Mouse (Mus musculus): ENCODE results near the gene Epb41l2. TPM values are rescaled to one million over a fixed set of nuclear protein-coding genes. Genes with fewer than 3 reads are reported as not detected.

The Epb41l2 gene
- polyA plus RNA-seq, 2 experiments = 6.8 to 11.7 TPM

DNA sequence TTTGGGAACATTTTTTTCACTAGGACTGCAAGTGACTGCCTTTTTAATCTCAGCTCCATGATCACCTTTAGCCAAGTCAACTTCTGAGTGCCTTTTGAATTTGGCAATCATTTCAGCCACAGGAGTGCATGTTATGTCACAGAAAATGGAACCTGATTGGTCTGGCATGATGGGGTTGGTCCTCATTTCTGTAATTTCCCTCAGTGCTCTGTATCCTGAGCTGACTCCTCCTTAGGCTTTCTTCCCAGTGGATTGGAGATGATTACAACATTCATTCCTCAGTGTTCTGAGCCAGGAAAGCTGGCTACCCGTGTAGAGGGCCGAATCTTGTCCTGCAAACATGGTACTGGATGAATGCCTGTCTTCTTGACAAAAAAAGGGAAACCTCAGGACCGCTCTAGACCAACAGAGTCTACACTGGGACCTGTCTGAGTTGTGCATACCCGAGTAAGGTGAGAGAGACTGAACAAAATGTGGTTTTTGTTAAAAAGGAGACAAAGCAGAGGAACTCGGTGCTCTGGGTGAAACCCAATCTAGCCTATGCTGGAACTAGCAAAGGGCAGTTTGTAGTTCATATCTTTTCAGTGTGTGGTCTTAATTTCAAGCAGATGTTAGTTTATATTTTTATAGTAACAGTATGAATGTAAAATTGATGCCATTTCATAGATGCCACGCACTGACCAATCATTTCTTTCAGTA lies 77.3 kb downstream of the Epb41l2 start:
- no peak overlapping the region for H3K4me2 ChIP-seq (ENCODE audit: low read depth)
- H3K27me3 ChIP-seq (ENCODE audit: control insufficient read depth, insufficient read depth, low read length) = no peaks in the 10 kb centered on the region
- ATAC-seq (ENCODE audit: insufficient read depth) (no peak), DNase-seq (ENCODE audit: low read depth in 3 of 3, low spot score in 3 of 3) (no peak)
- 60% methylated on average over 6 of the region's 6 CpGs for WGBS (ENCODE audit: insufficient replicate concordance)
- TF ChIP-seq EP300 (IDR thresholded peaks at IDR 0.05; ENCODE audit: low read depth) = no peak
- TF ChIP-seq CTCF (IDR thresholded peaks at IDR 0.05; ENCODE audit: low read depth) = no peak
- H3K4me3 ChIP-seq (ENCODE audit: insufficient read depth in 1 of 2, low read depth in 2 of 2, low read length in 2 of 2) = no peak overlapping the region
- H3K36me3 ChIP-seq (replicated peaks; ENCODE audit: control insufficient read depth, insufficient read depth, low read depth) = no peaks in the 10 kb centered on the region
- no peaks in the 10 kb centered on the region for H3K9me3 ChIP-seq (ENCODE audit: control insufficient read depth, low read length)
- H3K4me1 ChIP-seq (replicated peaks; ENCODE audit: control insufficient read depth in 2 of 2, insufficient read depth in 2 of 2, low read length in 1 of 2) = peaks cover 0 to 9% of the 10 kb centered on the region in 2 experiments; a peak in 2 of 4 replicates
- H3K9ac ChIP-seq (replicated peaks) = no peak overlapping the region
- H3K27ac ChIP-seq = no peak overlapping the region

DNA sequence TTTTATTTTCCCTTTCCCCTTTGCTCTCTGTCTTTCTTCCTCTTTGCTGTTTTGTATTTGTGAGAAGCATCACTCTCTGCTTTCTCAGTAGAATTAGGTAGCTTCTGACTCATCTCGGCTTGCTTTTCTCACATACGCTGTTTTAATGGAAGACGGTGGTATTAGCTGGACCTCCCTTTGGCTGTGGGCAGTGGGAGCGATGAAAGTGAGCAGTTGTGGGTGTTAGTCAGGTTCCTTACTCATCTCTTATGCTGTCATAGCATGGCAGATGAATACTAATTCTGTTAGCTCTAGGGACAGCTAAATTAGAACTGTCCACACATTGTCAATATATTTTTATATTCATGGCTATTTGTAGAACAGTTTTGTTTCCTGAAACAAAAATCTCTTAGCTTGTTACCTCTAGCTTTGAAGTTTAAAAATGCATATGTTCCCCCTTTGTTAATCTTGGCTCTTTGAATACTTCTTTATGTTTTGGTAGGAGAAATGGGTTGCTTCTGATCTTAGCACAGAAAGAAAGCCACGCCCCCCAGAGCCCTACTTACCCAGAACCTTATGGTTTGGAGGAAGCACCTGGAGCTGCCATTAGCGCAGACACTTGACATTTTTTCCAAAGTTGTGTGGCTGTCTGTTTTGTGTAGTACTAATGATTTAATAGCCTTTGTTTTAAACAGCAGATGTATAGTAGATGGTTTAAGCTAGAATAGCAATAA lies 78.1 kb downstream of the Epb41l2 start:
- Histone ChIP-seq H3K4me2 (ENCODE audit: low read depth) (no peak overlapping the region), H3K27ac (no peak overlapping the region), H3K9ac (replicated peaks) (no peak overlapping the region), H3K4me3 (ENCODE audit: insufficient read depth in 1 of 2, low read depth in 2 of 2, low read length in 2 of 2) (no peak overlapping the region), H3K36me3 (replicated peaks; ENCODE audit: control insufficient read depth, insufficient read depth, low read depth) (no peaks in the 10 kb centered on the region), H3K27me3 (ENCODE audit: control insufficient read depth, insufficient read depth, low read length) (no peaks in the 10 kb centered on the region), H3K9me3 (ENCODE audit: control insufficient read depth, low read length) (no peaks in the 10 kb centered on the region), H3K4me1 (replicated peaks; ENCODE audit: control insufficient read depth in 2 of 2, insufficient read depth in 2 of 2, low read length in 1 of 2) (peaks cover 0 to 5% of the 10 kb centered on the region in 2 experiments; a peak in 2 of 4 replicates)
- TF ChIP-seq EP300 (IDR thresholded peaks at IDR 0.05; ENCODE audit: low read depth) = no peak
- no peak for TF ChIP-seq CTCF (IDR thresholded peaks at IDR 0.05; ENCODE audit: low read depth)
- ATAC-seq (ENCODE audit: insufficient read depth) (no peak), DNase-seq (ENCODE audit: low read depth in 3 of 3, low spot score in 3 of 3) (no peak)
- WGBS (ENCODE audit: insufficient replicate concordance) = 67% methylated on average over 6 of the region's 6 CpGs

DNA sequence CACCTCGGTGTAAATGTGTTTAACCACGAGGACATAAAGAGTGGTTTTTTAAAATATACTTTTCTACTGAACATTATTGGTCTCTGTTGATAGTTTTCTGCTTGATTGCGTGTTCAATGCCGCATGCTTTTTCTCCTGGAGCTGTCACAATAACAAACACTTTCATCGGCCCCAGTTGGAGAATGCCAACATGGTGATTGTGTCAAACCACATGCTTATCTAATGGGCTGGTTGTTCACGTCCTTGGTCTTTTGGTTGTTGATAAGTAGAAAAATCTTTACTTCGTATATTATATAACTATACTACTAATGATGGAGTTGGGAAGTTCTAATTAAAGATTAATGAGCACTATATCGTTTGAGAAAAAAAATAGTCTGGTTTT lies 78.7 kb downstream of the Epb41l2 start:
- TF ChIP-seq EP300 (IDR thresholded peaks at IDR 0.05; ENCODE audit: low read depth) = no peak
- no peak overlapping the region for H3K4me3 ChIP-seq (ENCODE audit: insufficient read depth in 1 of 2, low read depth in 2 of 2, low read length in 2 of 2)
- no peaks in the 10 kb centered on the region for H3K9me3 ChIP-seq (ENCODE audit: control insufficient read depth, low read length)
- no peak overlapping the region for H3K4me2 ChIP-seq (ENCODE audit: low read depth)
- no peak overlapping the region for H3K27ac ChIP-seq
- no peaks in the 10 kb centered on the region for H3K36me3 ChIP-seq (replicated peaks; ENCODE audit: control insufficient read depth, insufficient read depth, low read depth)
- no peaks in the 10 kb centered on the region for H3K27me3 ChIP-seq (ENCODE audit: control insufficient read depth, insufficient read depth, low read length)
- ATAC-seq (ENCODE audit: insufficient read depth) (no peak), DNase-seq (ENCODE audit: low read depth in 3 of 3, low spot score in 3 of 3) (no peak)
- no peak overlapping the region for H3K9ac ChIP-seq (replicated peaks)
- H3K4me1 ChIP-seq (replicated peaks; ENCODE audit: control insufficient read depth in 2 of 2, insufficient read depth in 2 of 2, low read length in 1 of 2) = peaks cover 0 to 2% of the 10 kb centered on the region in 2 experiments; a peak in 2 of 4 replicates
- 35% methylated on average over 8 of the region's 8 CpGs for WGBS (ENCODE audit: insufficient replicate concordance)

DNA sequence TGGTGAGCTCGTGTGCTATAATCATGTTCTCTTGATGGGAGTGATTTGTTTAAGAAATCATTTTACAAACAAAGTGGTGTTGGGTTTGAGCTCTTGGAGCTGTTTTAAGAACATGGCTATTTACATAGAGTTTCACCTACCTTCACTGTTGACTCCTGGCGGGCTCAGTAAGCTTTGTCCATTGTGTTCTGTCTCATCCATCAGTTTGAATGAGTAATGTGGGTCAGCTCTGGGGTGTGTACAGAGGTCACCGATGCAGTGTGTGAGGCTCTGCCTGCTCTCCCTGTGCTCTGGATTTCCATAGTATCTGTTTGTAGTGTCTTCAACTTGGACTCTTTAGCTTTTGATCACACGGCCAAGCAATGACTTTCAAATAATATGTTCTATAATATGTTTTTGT lies 79.6 kb downstream of the Epb41l2 start:
- TF ChIP-seq EP300 (IDR thresholded peaks at IDR 0.05; ENCODE audit: low read depth) (no peak), CTCF (IDR thresholded peaks at IDR 0.05; ENCODE audit: low read depth) (no peak)
- Histone ChIP-seq H3K27me3 (ENCODE audit: control insufficient read depth, insufficient read depth, low read length) (no peaks in the 10 kb centered on the region), H3K4me1 (replicated peaks; ENCODE audit: control insufficient read depth in 2 of 2, insufficient read depth in 2 of 2, low read length in 1 of 2) (peaks cover 0 to 2% of the 10 kb centered on the region in 2 experiments; a peak in 2 of 4 replicates), H3K4me2 (ENCODE audit: low read depth) (no peak overlapping the region), H3K27ac (no peak overlapping the region), H3K9ac (replicated peaks) (no peak overlapping the region), H3K9me3 (ENCODE audit: control insufficient read depth, low read length) (no peaks in the 10 kb centered on the region), H3K4me3 (ENCODE audit: insufficient read depth in 1 of 2, low read depth in 2 of 2, low read length in 2 of 2) (no peak overlapping the region), H3K36me3 (replicated peaks; ENCODE audit: control insufficient read depth, insufficient read depth, low read depth) (no peaks in the 10 kb centered on the region)
- ATAC-seq (ENCODE audit: insufficient read depth) (no peak), DNase-seq (ENCODE audit: low read depth in 3 of 3, low spot score in 3 of 3) (no peak)
- WGBS (ENCODE audit: insufficient replicate concordance) = 64% methylated on average over 4 of the region's 4 CpGs

DNA sequence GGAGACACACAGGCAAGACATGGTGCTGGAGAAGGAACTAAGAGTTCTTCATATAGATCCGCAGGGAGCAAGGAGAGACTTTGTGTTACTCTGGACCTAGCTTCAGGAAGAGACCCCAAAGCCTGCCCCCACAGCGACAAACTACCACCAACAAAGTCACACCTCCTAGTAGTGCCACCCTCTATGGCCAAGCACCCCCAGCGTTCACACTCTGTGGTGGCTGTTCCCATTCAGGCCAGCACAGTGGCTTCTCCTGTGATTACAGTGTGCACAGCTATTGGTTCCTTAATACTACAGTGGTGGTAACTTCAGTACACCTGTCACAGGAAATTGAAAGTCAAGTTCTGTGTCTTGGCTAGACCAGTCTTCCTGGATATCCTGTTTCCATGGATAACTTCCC lies 80.3 kb downstream of the Epb41l2 start:
- Histone ChIP-seq H3K4me3 (ENCODE audit: insufficient read depth in 1 of 2, low read depth in 2 of 2, low read length in 2 of 2) (no peak overlapping the region), H3K4me2 (ENCODE audit: low read depth) (no peak overlapping the region), H3K4me1 (replicated peaks; ENCODE audit: control insufficient read depth in 2 of 2, insufficient read depth in 2 of 2, low read length in 1 of 2) (peaks cover 0 to 2% of the 10 kb centered on the region in 2 experiments; a peak in 2 of 4 replicates), H3K36me3 (replicated peaks; ENCODE audit: control insufficient read depth, insufficient read depth, low read depth) (no peaks in the 10 kb centered on the region), H3K9me3 (ENCODE audit: control insufficient read depth, low read length) (no peaks in the 10 kb centered on the region), H3K9ac (replicated peaks) (no peak overlapping the region), H3K27ac (no peak overlapping the region), H3K27me3 (ENCODE audit: control insufficient read depth, insufficient read depth, low read length) (no peaks in the 10 kb centered on the region)
- no peak for TF ChIP-seq EP300 (IDR thresholded peaks at IDR 0.05; ENCODE audit: low read depth)
- no peak for TF ChIP-seq CTCF (IDR thresholded peaks at IDR 0.05; ENCODE audit: low read depth)
- ATAC-seq (ENCODE audit: insufficient read depth) (no peak), DNase-seq (ENCODE audit: low read depth in 3 of 3, low spot score in 3 of 3) (no peak)
- WGBS (ENCODE audit: insufficient replicate concordance) = 71% methylated on average over 3 of the region's 3 CpGs
